Mouse (Mus musculus) spleen, adult 12 weeks (tissue): ENCODE data around the gene Sema6d.

Source experiments
- DNase-seq: peaks from one replicate; pipeline ENCODE4 v3.0.0; 2022; ENCODE audit warnings: low spot score

The Sema6d gene

GRCm38 (mm10) chr2:124554751-124555415, 465.1 kb downstream of the Sema6d start:
- DNase-seq = no peak

GRCm38 (mm10) chr2:124556861-124557499, 467.2 kb downstream of the Sema6d start:
- DNase-seq = no peak

- DNase-seq = no peak
Measured at GRCm38 (mm10) chr2:124558021-124558420, 468.3 kb downstream of the Sema6d start.

GRCm38 (mm10) chr2:124561668-124562067, 471.9 kb downstream of the Sema6d start:
- no peak for DNase-seq

GRCm38 (mm10) chr2:124562091-124562490, 472.3 kb downstream of the Sema6d start:
- no peak for DNase-seq

GRCm38 (mm10) chr2:124563759-124564158, 474.0 kb downstream of the Sema6d start:
- no peak for DNase-seq

- no peak for DNase-seq
Measured at GRCm38 (mm10) chr2:124573734-124574133, 484.0 kb downstream of the Sema6d start.

- DNase-seq = no peak
Measured at GRCm38 (mm10) chr2:124576053-124576452, 486.3 kb downstream of the Sema6d start.

- DNase-seq = no peak
Measured at GRCm38 (mm10) chr2:124583561-124583960, 493.8 kb downstream of the Sema6d start.

GRCm38 (mm10) chr2:124592750-124593149, 503.0 kb downstream of the Sema6d start:
- DNase-seq = no peak

GRCm38 (mm10) chr2:124599014-124599413, 509.2 kb downstream of the Sema6d start:
- no peak for DNase-seq

- no peak for DNase-seq
Measured at GRCm38 (mm10) chr2:124601702-124602378, 512.1 kb downstream of the Sema6d start.

GRCm38 (mm10) chr2:124602379-124602913, 512.7 kb downstream of the Sema6d start:
- DNase-seq = no peak

- no peak for DNase-seq
Measured at GRCm38 (mm10) chr2:124605341-124605740, 515.6 kb downstream of the Sema6d start.

GRCm38 (mm10) chr2:124607986-124608385, 518.2 kb downstream of the Sema6d start:
- no peak for DNase-seq

- DNase-seq = no peak
Measured at GRCm38 (mm10) chr2:124608546-124608945, 518.8 kb downstream of the Sema6d start.

- DNase-seq = no peak
Measured at GRCm38 (mm10) chr2:124609014-124609413, 519.2 kb downstream of the Sema6d start.

GRCm38 (mm10) chr2:124609711-124610585, 520.2 kb downstream of the Sema6d start:
- DNase-seq = no peak

GRCm38 (mm10) chr2:124610586-124611105, 520.9 kb downstream of the Sema6d start:
- DNase-seq = no peak

GRCm38 (mm10) chr2:124611226-124611625, 521.5 kb downstream of the Sema6d start:
- no peak for DNase-seq

GRCm38 (mm10) chr2:124612276-124612675, 522.5 kb downstream of the Sema6d start:
- no peak for DNase-seq
